Mouse (Mus musculus): Measurements from ENCODE around the gene Trpc5os. TPM values are rescaled to one million over a fixed set of nuclear protein-coding genes. Genes with fewer than 3 reads are reported as not detected.

The Trpc5os gene
- total and polyA plus RNA-seq, 2 experiments from 2014 or later, result not detected

DNA sequence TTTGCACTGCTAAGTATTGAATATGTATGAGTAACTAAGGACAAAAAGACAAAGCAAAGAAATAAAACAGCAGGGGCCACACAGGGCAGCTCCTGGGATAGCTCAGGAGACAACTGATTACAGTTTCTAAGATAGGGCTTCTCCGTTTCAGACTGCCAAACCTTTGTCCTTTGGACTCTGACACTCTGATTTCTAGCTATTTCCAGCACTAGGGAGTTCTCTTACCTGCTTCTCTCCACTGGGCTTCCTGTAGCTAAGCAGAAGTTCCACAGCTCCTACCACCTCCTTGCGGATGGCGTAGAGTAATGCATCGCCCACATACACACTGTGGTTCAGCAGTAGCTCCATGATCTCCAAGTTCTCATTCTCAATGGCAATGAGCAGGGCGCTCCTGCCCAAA, 66.9 kb downstream of the Trpc5os start:
- no peak overlapping the region for H3K4me2 ChIP-seq (ENCODE audit: low read depth)
- DNase-seq, result no peak

DNA sequence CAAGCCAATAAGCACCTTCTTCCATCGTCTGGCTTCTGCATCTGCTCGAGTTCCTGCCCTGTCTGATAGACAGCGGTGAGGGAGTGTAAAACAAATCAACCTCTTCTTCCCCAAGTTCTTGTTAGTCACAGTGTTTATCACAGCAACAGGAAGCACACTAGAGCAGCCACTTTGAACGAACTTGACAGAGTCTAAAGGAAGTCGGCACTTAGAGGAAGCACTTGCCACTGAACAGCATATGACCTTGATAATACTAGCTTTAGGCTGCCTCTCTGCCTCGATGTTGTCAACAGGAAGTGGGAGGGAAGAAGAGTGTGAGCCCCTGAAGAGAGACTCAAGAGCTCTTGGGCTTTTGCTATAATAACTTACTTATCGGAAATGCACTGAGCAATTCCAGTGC, 69.7 kb downstream of the Trpc5os start:
- H3K9me3 ChIP-seq (ENCODE audit: low read length), result no peaks in the 10 kb centered on the region
- no peak for DNase-seq
- no peaks in the 10 kb centered on the region for H3K4me1 ChIP-seq (ENCODE audit: insufficient read depth)
- H3K27me3 ChIP-seq (ENCODE audit: insufficient read depth, low read length), result no peaks in the 10 kb centered on the region
- WGBS, result 88% methylated on average over 7 of the region's 7 CpGs
- no peak overlapping the region for H3K4me2 ChIP-seq (ENCODE audit: low read depth)
- no peak for ATAC-seq
- TF ChIP-seq CTCF (IDR thresholded peaks at IDR 0.05; ENCODE audit: low read depth), result no peak
- no peak overlapping the region for H3K27ac ChIP-seq (ENCODE audit: low read depth, low read length)
- no peaks in the 10 kb centered on the region for H3K36me3 ChIP-seq (ENCODE audit: insufficient read depth)
- H3K4me3 ChIP-seq (ENCODE audit: low read depth, low read length), result no peak overlapping the region
- no peak overlapping the region for H3K9ac ChIP-seq

More for the DNA sequence above, 66.9 kb downstream of the Trpc5os start:
- 86% methylated on average over 5 of the region's 5 CpGs for WGBS
- H3K4me3 ChIP-seq (ENCODE audit: low read depth, low read length), result no peak overlapping the region
- no peaks in the 10 kb centered on the region for H3K27me3 ChIP-seq (ENCODE audit: insufficient read depth, low read length)
- no peak for ATAC-seq
- no peak overlapping the region for H3K27ac ChIP-seq (ENCODE audit: low read depth, low read length)
- no peak overlapping the region for H3K9ac ChIP-seq
- no peaks in the 10 kb centered on the region for H3K4me1 ChIP-seq (ENCODE audit: insufficient read depth)
- no peak for TF ChIP-seq CTCF (IDR thresholded peaks at IDR 0.05; ENCODE audit: low read depth)
- no peaks in the 10 kb centered on the region for H3K36me3 ChIP-seq (ENCODE audit: insufficient read depth)
- H3K9me3 ChIP-seq (ENCODE audit: low read length), result no peaks in the 10 kb centered on the region

Other genes starting within 250 kb of the Trpc5os start
- gene Alg13, start 138.8 kb upstream of the Trpc5os start, total RNA-seq (2014; rRNA removed), result 13.5 and 22.8 TPM in 2 replicates
- gene Alg13, start 138.8 kb upstream of the Trpc5os start, polyA plus RNA-seq (2015; fragmentation: Nextera tagmentation; extraction: Ambion mirVana), result 12.6 and 12.9 TPM in 2 replicates
- 15.3 and 17.5 TPM in 2 replicates for gene Trpc5, start 231.6 kb downstream of the Trpc5os start, total RNA-seq (2014; rRNA removed)
- gene Trpc5, start 231.6 kb downstream of the Trpc5os start, polyA plus RNA-seq (2015; fragmentation: Nextera tagmentation; extraction: Ambion mirVana), result 2.8 and 3.8 TPM in 2 replicates
- 0.85 and 2.2 TPM in 2 replicates for gene Rtl4, start 232.3 kb downstream of the Trpc5os start, total RNA-seq (2014; rRNA removed)
- gene Rtl4, start 232.3 kb downstream of the Trpc5os start, polyA plus RNA-seq (2015; fragmentation: Nextera tagmentation; extraction: Ambion mirVana), result 1.1 and 1.4 TPM in 2 replicates

Measured in forebrain, postnatal 0 days (tissue).